Mouse (Mus musculus) lung, embryonic 15.5 days (tissue): Measurements from ENCODE around the gene Phldb2. TPM values are rescaled to one million over a fixed set of nuclear protein-coding genes. Genes with fewer than 3 reads are reported as not detected.

Experiments used
- ATAC-seq: fragments of 200-750 bp; cut with Nextera tagmentation; 2 replicates; pipeline ENCODE4 v1.8.0; 2017; ENCODE audit warnings: moderate number of reproducible peaks, borderline replicate concordance; ENCODE audit not compliant: low FRiP score, low TSS enrichment; ENCODE audit errors: extremely low read depth
- H3K27ac ChIP-seq: fragments of 300-500 bp; sonication (generic); 2 replicates; pipeline ENCODE4 v1.5.1; 2015; ENCODE audit warnings: moderate library complexity, mild to moderate bottlenecking, inconsistent platforms
- H3K27me3 ChIP-seq: fragments of 300-500 bp; sonication (generic); 2 replicates; pipeline ENCODE4 v1.6.1; 2015; ENCODE audit warnings: inconsistent platforms
- H3K36me3 ChIP-seq: fragments of 300-500 bp; sonication (generic); 2 replicates; pipeline ENCODE4 v1.6.1; 2015; ENCODE audit warnings: inconsistent platforms
- H3K4me1 ChIP-seq: fragments of 300-500 bp; sonication (generic); 2 replicates; pipeline ENCODE4 v1.6.1; 2015; ENCODE audit warnings: inconsistent platforms
- H3K4me2 ChIP-seq: fragments of 300-500 bp; sonication (generic); 2 replicates; pipeline ENCODE4 v1.6.1; 2015; ENCODE audit warnings: inconsistent platforms, mild to moderate bottlenecking, moderate library complexity
- H3K4me3 ChIP-seq: fragments of 300-500 bp; sonication (generic); 2 replicates; pipeline ENCODE4 v1.5.1; 2015; ENCODE audit warnings: mild to moderate bottlenecking, inconsistent platforms
- H3K9ac ChIP-seq: fragments of 300-500 bp; sonication (generic); 2 replicates; pipeline ENCODE4 v1.6.1; 2015; ENCODE audit warnings: inconsistent platforms
- H3K9me3 ChIP-seq: fragments of 300-500 bp; sonication (generic); 2 replicates; pipeline ENCODE4 v1.6.1; 2016; ENCODE audit warnings: inconsistent platforms
- WGBS: fragments of 180-500 bp; shearing (Covaris S2); methylation state at CpG from one replicate; pipeline ENCODE4 v1.1.7; 2015; 5-methylcytosine and 5-hydroxymethylcytosine counted together
- polyA plus RNA-seq: library from polyadenylated mRNA; unstranded; fragments of >200 nt; fragmentation: Nextera tagmentation; extraction: Ambion mirVana; gene quantifications from 2 replicates; pipeline ENCODE4 v1.2.1, GENCODE M21; 2015

Phldb2 gene
- polyA plus RNA-seq, 1 experiment from 2014 or later, result 58.9 TPM

DNA sequence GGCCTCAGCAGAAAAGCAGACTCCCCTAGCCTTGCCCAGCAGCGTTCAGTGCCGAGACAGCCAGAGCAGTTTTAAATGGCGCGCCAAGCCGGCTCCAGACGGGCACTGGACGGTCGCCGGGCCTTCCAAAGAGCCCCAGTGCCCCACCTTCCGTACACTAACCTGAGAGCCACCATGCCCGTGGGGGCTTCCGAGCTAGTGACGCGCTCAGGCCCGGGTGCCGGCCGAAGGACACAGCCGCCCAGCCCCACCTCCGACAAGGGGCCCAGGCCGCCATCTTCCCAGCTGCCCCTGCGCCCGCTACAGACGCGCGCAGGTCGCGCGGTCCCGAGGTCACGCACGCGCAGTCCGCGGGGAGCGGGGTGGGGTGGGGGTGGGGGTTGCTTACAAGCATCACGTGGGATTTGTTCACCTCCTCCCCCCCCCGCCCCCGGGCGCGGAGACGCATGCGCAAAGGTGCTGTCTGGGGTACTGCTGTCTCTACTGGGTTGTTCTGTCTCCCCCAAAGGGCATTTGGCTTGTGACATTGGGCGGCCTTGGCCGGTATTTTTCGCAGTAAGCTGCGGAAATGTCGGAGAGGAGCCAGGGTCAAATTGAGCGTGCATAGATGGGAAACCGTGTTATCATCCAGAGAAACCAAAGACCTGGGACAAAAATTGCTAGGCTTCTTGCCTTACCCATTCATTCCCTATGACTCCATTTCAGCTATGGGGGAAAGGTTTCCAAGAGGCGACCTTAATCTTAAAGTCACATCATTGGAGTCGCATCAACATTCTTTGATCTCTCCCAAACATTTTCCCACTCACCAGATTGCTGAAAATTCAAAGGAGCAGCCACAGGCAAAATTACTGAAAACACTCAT lies 210.6 kb downstream of the Phldb2 start, which contains the start of gene Abhd10:
Abhd10 (minus strand) TSS at position 341 of the 862 bp plus-strand sequence.
- peaks cover 11% of the 10 kb centered on the region for H3K36me3 ChIP-seq
- under 1% methylated on average over 46 of the region's 51 CpGs for WGBS
- H3K4me2 ChIP-seq, result peak within 1 kb of the TSS; percentile 67
- H3K9me3 ChIP-seq, result no peaks in the 10 kb centered on the region
- peak within 1 kb of the TSS; percentile 93 for H3K4me3 ChIP-seq
- H3K9ac ChIP-seq, result peak within 1 kb of the TSS; percentile 93
- H3K27me3 ChIP-seq, result no peaks in the 10 kb centered on the region
- peak; percentile 99 for ATAC-seq
- peaks cover 17% of the 10 kb centered on the region for H3K4me1 ChIP-seq
- peak within 1 kb of the TSS; percentile 97 for H3K27ac ChIP-seq

DNA sequence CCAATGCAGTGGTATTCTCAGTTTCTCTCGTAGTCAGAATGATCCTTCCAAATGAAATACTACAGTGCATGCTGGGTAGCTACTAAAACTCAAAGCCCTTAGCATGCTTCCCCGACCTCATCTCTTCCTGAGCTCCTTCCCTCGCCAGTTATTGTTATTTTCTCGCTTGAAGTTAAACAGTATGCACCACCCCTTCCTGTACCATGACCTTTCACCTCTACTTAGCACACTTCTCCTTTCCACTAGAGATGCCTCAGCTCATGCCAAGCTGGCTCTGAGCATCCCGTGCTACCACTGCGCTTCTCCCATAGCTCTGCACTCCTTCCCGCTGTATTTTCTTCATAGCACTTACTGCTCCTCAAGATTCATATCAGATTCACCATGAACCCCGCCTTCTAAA lies 215.5 kb downstream of the Phldb2 start:
- H3K4me1 ChIP-seq, result peaks cover 9% of the 10 kb centered on the region
- no peak overlapping the region for H3K27ac ChIP-seq
- no peaks in the 10 kb centered on the region for H3K27me3 ChIP-seq
- H3K36me3 ChIP-seq, result peaks cover 31% of the 10 kb centered on the region; the same call in 1 of the 2 replicates
- no peak overlapping the region for H3K4me3 ChIP-seq
- ATAC-seq, result no peak
- no peak overlapping the region for H3K9ac ChIP-seq
- no peaks in the 10 kb centered on the region for H3K9me3 ChIP-seq
- H3K4me2 ChIP-seq, result no peak overlapping the region
- WGBS, result 79% methylated on average over 8 of the region's 8 CpGs

DNA sequence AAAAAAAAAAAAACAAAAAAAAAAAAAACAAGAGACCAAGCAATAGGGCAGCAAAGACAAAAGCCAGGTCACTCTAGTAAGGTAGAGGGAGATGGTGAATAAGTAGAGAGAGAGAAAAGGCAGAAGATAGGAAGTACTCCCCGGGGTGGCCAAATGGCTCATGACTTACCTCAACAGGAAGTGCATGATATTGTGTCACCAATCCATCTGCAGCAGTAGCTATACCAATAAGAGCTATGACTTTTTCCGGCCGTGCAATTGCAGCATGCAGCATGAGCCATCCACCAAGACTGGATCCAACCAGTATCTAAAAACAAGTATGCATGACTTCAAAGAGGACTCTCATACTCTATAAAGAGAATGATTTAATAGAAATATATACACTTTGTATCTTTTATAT lies 216.7 kb downstream of the Phldb2 start:
- Histone ChIP-seq H3K4me3 (no peak overlapping the region), H3K4me1 (peaks cover 9% of the 10 kb centered on the region), H3K27me3 (no peaks in the 10 kb centered on the region), H3K4me2 (no peak overlapping the region), H3K9me3 (no peaks in the 10 kb centered on the region), H3K36me3 (peaks cover 34% of the 10 kb centered on the region), H3K27ac (no peak overlapping the region), H3K9ac (no peak overlapping the region)
- WGBS, result 89% methylated on average over 3 of the region's 3 CpGs
- no peak for ATAC-seq

DNA sequence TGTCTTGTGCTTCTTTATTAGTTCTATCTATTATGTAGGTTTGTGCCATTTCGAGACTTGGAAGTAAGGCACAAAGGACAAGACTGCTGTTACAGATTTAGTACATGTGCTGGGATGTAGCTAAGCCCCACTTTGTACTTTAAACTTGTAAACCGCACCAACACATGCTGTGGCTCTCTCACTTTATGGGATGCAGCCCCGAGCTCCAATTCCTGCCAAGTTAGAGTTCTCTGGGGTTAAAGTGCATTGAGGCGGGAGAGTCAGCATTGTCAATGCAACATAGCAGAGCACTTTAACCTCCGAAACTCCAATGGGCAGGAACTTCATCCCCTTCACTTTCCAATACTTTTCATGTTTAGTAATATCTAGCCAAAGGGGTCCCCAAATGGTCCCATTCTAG lies 224.2 kb downstream of the Phldb2 start:
- H3K27ac ChIP-seq, result no peak overlapping the region
- no peak overlapping the region for H3K4me3 ChIP-seq
- peaks cover 6% of the 10 kb centered on the region; the same call in 1 of the 2 replicates for H3K27me3 ChIP-seq
- 75% methylated on average over 5 of the region's 5 CpGs for WGBS
- no peak overlapping the region for H3K9ac ChIP-seq
- no peak for ATAC-seq
- H3K4me1 ChIP-seq, result peaks cover 6% of the 10 kb centered on the region
- H3K36me3 ChIP-seq, result peaks cover 31% of the 10 kb centered on the region
- H3K9me3 ChIP-seq, result no peaks in the 10 kb centered on the region
- no peak overlapping the region for H3K4me2 ChIP-seq

DNA sequence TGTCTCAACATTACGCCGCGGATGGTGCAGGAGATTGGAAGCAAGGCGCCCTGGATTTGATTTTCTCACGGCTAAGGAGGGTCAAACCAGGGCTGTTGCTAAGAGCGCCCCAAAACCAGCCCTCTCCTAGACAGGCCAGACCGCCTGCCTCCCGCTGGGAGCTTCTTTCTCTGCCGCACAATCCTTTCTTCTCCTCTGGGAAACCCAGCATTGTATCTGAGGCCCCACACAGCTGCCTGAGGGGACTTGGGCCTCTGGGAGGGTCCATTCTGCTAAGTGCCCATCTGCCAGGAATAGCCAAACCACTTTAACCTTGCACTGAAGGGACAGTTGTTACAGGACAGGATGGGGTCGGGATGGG lies 228.7 kb downstream of the Phldb2 start:
- H3K9me3 ChIP-seq, result no peaks in the 10 kb centered on the region
- ATAC-seq, result 0 out of 2 replicates have a peak, but pooled peaks have one; percentile 34
- H3K27ac ChIP-seq, result no peak overlapping the region
- 2% methylated on average over 10 of the region's 10 CpGs for WGBS
- H3K9ac ChIP-seq, result peak overlapping the region; percentile 40
- peak overlapping the region; percentile 47 for H3K4me3 ChIP-seq
- H3K4me1 ChIP-seq, result peaks cover 11% of the 10 kb centered on the region
- peak overlapping the region; percentile 92 for H3K4me2 ChIP-seq
- H3K36me3 ChIP-seq, result peaks cover 7% of the 10 kb centered on the region; the same call in 1 of the 2 replicates
- peaks cover 6% of the 10 kb centered on the region; the same call in 1 of the 2 replicates for H3K27me3 ChIP-seq

DNA sequence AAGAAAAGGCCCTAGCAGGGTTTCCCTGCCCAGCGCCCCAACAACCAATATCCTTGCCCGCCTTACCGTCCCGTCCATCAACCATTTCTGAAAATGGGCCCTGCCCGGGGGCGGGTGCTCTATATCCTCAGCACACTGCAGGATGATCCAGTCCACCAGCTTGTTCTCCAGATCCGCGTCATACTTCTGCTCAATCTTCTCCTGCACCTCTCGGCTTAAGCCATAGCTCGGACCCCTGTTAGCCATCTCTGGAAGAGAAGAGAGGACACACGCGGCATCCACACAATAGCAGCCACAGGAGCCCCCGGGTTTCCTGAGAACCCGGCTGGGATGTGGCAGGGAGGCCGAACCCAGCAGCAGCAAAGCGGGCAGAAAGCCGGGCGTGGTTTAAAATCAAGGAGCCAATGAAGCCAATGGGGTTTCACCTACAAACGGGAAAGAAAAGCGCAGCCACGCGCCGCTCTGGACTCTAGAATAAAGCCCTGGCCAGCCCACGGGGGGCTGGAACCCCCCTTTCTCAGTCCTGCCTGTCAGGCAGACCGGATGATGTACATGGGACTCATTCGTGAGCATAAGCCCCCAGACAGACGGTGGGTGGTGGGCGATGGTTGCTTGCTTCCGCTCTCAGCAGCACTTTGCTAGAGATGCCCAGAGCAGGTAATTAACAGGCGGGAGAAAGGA lies 229.2 kb downstream of the Phldb2 start, which contains the start of gene Tagln3:
Tagln3 (minus strand) TSS at position 548 of the 681 bp plus-strand sequence.
- ATAC-seq, result peak; percentile 60; the same call in 1 of the 2 replicates
- Histone ChIP-seq H3K4me2 (peak within 1 kb of the TSS; percentile 92), H3K36me3 (peaks cover 6% of the 10 kb centered on the region; the same call in 1 of the 2 replicates), H3K9me3 (no peaks in the 10 kb centered on the region), H3K27me3 (peaks cover 6% of the 10 kb centered on the region; the same call in 1 of the 2 replicates), H3K27ac (no peak within 1 kb of the TSS), H3K4me1 (peaks cover 11% of the 10 kb centered on the region), H3K4me3 (peak within 1 kb of the TSS; percentile 47), H3K9ac (peak within 1 kb of the TSS; percentile 40)
- 1% methylated on average over 30 of the region's 30 CpGs for WGBS

DNA sequence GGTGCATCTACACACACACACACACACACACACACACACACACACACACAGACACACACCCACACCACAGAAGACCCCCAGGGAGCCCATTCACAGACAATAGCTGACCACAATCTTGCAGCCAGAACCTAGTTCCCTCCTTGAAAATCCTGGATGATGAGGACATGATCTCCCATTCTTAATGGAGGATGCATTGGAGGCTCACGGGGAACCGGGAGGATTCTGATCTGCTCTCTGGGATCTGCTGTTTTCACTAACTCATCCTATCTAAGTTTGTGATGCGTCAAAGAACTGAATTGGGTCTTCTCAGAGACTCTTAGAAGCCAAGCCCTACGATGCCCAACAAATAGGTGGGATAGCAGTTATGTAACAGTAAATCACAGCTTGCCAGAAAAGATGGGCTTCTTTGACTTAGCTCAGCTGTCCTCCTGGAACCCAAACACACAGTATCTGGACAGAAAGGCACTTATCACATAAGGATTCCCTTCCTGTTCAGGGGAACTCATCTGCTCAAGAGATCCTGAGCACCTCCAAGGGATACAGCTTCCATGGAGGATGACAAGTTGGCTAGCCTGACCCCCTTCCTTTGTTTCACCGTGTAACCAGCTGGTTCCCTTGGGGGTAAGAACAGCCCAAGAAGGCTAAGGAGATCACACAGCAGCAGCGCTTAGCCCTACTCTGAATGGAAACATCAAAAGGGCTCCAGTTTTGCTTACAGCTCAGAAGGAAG lies 230.1 kb downstream of the Phldb2 start:
- Histone ChIP-seq H3K27me3 (peaks cover 6% of the 10 kb centered on the region; the same call in 1 of the 2 replicates), H3K27ac (no peak overlapping the region), H3K4me3 (peak overlapping the region; percentile 47), H3K36me3 (no peaks in the 10 kb centered on the region), H3K4me1 (peaks cover 11% of the 10 kb centered on the region), H3K9me3 (no peaks in the 10 kb centered on the region), H3K9ac (peak overlapping the region; percentile 40; the same call in 1 of the 2 replicates), H3K4me2 (peak overlapping the region; percentile 92)
- no peak for ATAC-seq
- 56% methylated on average over 6 of the region's 6 CpGs for WGBS

DNA sequence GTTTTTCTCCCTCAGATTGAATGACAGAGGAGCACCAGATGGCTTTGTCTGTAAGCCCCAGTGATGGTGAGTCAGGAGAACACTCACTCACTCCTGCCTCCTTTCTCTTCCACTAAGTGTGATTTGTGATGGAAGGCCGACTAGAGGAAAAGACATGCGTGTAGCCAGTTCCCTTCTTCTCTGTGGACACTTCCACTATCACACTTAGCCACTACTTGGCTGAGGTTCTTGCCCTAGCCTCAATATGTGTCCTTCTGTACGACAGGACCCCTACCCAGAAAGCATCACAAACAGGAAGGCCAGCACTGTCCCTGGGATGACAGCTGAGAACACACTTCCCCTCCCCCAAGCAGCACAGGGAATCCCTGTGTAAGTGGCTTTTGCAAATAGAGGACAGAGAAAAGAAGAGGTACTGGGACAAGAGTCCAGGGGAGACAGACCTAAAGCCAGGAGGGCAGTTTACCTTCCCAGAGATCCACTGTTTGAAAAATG lies 230.9 kb downstream of the Phldb2 start:
- no peak overlapping the region for H3K27ac ChIP-seq
- WGBS, result 56% methylated on average over 3 of the region's 3 CpGs

DNA sequence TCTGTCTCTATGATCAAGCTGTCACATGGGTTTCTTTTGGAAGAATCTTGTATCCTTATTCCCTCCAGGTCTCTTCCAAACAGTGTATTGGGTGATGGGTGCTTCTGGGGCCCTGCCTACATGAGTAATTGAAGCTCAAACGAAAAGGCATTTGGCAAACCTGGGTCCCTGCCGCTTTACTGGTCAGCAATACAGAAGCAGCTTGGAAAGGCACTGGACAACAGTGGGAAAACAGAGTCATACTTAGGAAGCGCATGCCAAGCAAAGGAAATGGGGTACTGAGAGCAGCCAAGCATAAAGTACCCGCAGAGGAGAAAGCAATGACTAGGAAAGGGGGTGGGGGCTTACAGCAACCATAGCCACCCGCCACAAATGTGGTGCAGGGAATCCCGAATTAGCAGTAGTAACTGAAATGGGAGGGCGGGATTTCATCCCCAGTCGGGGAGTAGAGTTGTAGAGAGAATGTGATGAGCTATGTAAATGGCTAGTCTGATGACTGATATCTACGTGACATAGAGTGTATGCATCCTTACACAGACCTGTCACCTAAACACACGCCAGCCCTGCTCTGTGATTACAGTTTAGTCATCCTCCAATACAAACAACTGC lies 233.3 kb downstream of the Phldb2 start:
- Histone ChIP-seq H3K27me3 (peaks cover 6% of the 10 kb centered on the region; the same call in 1 of the 2 replicates), H3K9ac (no peak overlapping the region), H3K9me3 (0 out of 2 replicates have a peak, but pooled peaks cover 5% of the 10 kb centered on the region), H3K4me2 (no peak overlapping the region), H3K4me1 (peaks cover 11% of the 10 kb centered on the region), H3K4me3 (no peak overlapping the region), H3K27ac (no peak overlapping the region), H3K36me3 (no peaks in the 10 kb centered on the region)
- ATAC-seq, result no peak
- 82% methylated on average over 10 of the region's 10 CpGs for WGBS

More for the DNA sequence above, 230.9 kb downstream of the Phldb2 start:
- H3K4me1 ChIP-seq, result peaks cover 11% of the 10 kb centered on the region
- no peaks in the 10 kb centered on the region for H3K36me3 ChIP-seq
- no peaks in the 10 kb centered on the region for H3K9me3 ChIP-seq
- H3K9ac ChIP-seq, result no peak overlapping the region
- H3K4me2 ChIP-seq, result no peak overlapping the region
- no peak overlapping the region for H3K4me3 ChIP-seq
- peaks cover 6% of the 10 kb centered on the region; the same call in 1 of the 2 replicates for H3K27me3 ChIP-seq
- ATAC-seq, result no peak

DNA sequence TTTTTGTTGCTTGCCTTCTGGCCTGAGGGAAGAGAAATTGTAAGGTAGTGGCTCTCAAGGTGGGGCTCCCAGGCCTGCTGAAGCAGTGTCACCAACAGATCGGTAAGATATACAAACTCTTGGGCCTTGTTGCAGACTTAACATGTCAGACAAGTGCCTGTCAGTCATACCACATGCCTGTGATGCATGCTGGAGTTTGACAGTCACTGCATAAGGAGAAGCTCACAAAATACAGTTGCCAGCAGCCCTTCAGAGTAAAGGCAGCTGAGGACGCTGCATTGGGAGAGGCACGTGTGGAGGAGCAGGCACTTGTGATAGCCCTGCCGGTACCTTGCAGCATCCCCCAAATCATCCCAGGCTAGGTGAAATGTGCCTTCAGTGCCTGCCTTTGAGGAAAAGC lies 235.1 kb downstream of the Phldb2 start:
- no peak overlapping the region for H3K4me3 ChIP-seq
- no peak for ATAC-seq
- WGBS, result 80% methylated on average over 4 of the region's 4 CpGs

More for the DNA sequence above, 235.1 kb downstream of the Phldb2 start:
- Histone ChIP-seq H3K4me1 (no peaks in the 10 kb centered on the region), H3K4me2 (no peak overlapping the region), H3K27me3 (no peaks in the 10 kb centered on the region), H3K36me3 (no peaks in the 10 kb centered on the region), H3K9ac (no peak overlapping the region), H3K27ac (no peak overlapping the region), H3K9me3 (0 out of 2 replicates have a peak, but pooled peaks cover 5% of the 10 kb centered on the region)
